Mouse (Mus musculus) heart, embryonic 11.5 days (tissue): ENCODE measurements around the gene Il1r2. TPM values are rescaled to one million over a fixed set of nuclear protein-coding genes. Genes with fewer than 3 reads are reported as not detected.

ENCODE experiments used
- ATAC-seq: fragments of 200-750 bp; cut with Nextera tagmentation; replicated peaks from 2 replicates; pipeline ENCODE4 v1.8.0; 2017; ENCODE audit warnings: moderate library complexity; ENCODE audit not compliant: insufficient number of reproducible peaks, low FRiP score, low TSS enrichment
- H3K27ac ChIP-seq: fragments of 300-500 bp; sonication (generic); 2 replicates; pipeline ENCODE4 v1.5.1; 2014; ENCODE audit warnings: mild to moderate bottlenecking, low read depth, low read length
- H3K27me3 ChIP-seq: fragments of 300-500 bp; sonication (generic); 2 replicates; pipeline ENCODE4 v1.6.1; 2014; ENCODE audit warnings: mild to moderate bottlenecking, low read length, mixed read lengths; ENCODE audit not compliant: control insufficient read depth, insufficient read depth
- H3K36me3 ChIP-seq: fragments of 300-500 bp; sonication (generic); 2 replicates; pipeline ENCODE4 v1.6.1; 2014; ENCODE audit warnings: mild to moderate bottlenecking, low read length, moderate library complexity, mixed read lengths; ENCODE audit not compliant: control insufficient read depth, insufficient read depth
- H3K4me1 ChIP-seq: fragments of 300-500 bp; sonication (generic); 2 replicates; pipeline ENCODE4 v1.6.1; 2014; ENCODE audit warnings: low read length; ENCODE audit not compliant: control insufficient read depth, insufficient read depth
- H3K4me2 ChIP-seq: fragments of 300-500 bp; sonication (generic); 2 replicates; pipeline ENCODE4 v1.6.1; 2014; ENCODE audit warnings: mild to moderate bottlenecking, moderate library complexity
- H3K4me3 ChIP-seq: fragments of 300-500 bp; sonication (generic); 2 replicates; pipeline ENCODE4 v1.5.1; 2014; ENCODE audit warnings: low read depth, low read length
- H3K9ac ChIP-seq: fragments of 300-500 bp; sonication (generic); 2 replicates; pipeline ENCODE4 v1.6.1; 2014; ENCODE audit warnings: mild to moderate bottlenecking, low read depth, low read length, moderate library complexity
- H3K9me3 ChIP-seq: fragments of 300-500 bp; sonication (generic); replicated peaks from 2 replicates; pipeline ENCODE4 v1.6.1; 2016; ENCODE audit warnings: low read length; ENCODE audit not compliant: control insufficient read depth
- WGBS: fragments of 180-500 bp; shearing (Covaris S2); extraction: QIAGEN DNeasy Blood & Tissue Kit; methylation state at CpG from one replicate; pipeline ENCODE4 v1.1.7; 2014; ENCODE audit not compliant: insufficient replicate concordance; 5-methylcytosine and 5-hydroxymethylcytosine counted together
- polyA plus RNA-seq: library from polyadenylated mRNA; unstranded; fragments of >200 nt; fragmentation: Nextera tagmentation; extraction: Ambion mirVana; gene quantifications from 2 replicates; pipeline ENCODE4 v1.2.1, GENCODE M21; 2014

Il1r2 gene
- 0.14 and 0.97 TPM in 2 replicates for polyA plus RNA-seq

DNA sequence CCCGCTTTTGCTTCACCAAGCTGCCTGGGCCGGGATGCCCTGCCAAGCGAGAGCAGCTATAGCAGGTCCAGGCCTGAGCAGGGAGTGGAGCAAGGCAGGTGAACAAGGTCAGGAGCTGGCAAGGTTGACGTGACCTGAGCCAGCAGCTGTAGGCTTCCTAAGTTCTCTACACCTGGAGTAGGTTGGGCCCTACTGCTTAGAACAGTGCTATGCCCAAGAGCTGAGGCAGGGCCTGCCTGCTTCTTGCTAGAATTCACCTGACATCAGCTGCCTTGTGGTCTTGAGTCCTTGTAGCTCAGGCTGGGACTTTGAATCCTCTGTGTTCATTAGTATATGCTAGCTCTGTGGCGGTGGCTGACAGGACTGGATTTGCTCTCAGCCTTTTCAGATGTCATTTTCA, at the start of gene Il1r2:
Gene Il1r2, plus strand, starts transcription at position 301 of the 400 bp plus-strand sequence.
- Histone ChIP-seq H3K4me3 (no peak within 1 kb of the TSS), H3K36me3 (no peaks in the 10 kb centered on the region), H3K4me1 (no peaks in the 10 kb centered on the region), H3K27me3 (no peaks in the 10 kb centered on the region), H3K9ac (no peak within 1 kb of the TSS), H3K4me2 (no peak within 1 kb of the TSS), H3K9me3 (no peaks in the 10 kb centered on the region), H3K27ac (no peak within 1 kb of the TSS)
- WGBS, result 83% methylated on average over 5 of the region's 5 CpGs
- ATAC-seq, result no peak

DNA sequence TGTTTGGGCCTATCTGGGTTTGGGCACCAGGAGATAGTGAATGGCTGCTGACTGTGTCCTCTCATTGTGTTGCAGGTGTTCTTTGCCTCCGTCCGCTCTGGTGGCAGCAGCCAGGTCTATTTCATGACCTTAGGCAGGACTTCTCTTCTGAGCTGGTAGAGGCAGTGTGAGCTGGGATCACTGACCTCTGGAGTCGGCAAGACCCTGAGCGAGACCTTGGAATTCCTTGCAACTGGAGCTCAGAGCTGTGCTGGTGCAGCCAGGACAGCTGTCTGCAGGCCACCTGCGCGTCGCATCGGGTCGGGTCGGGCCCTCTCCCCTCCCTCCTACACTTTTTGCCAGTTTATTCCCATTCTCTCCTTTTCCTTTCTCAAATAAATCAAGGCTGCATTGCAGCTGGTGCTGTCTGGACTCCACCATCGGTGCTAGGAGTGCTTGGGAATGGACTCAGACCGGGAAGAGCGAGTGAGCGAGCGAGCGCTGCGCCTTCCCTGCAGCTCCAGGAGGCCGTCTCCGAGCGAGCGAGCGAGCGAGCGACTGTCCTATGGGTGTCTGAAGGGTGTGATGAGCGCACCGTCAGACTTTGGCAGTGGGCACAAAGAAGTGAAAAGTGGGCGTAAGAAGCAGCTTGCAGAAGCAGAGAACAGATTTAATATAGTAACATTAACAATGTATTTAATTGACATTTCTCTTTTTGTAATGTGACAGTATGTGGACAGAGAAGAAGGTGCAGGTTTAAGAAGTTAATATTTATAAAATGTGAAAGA, 49.1 kb upstream of the Il1r2 start:
- Histone ChIP-seq H3K36me3 (peaks cover 39% of the 10 kb centered on the region), H3K4me2 (no peak overlapping the region), H3K4me1 (no peaks in the 10 kb centered on the region), H3K27ac (no peak overlapping the region), H3K4me3 (no peak overlapping the region), H3K9me3 (no peaks in the 10 kb centered on the region), H3K9ac (no peak overlapping the region), H3K27me3 (no peaks in the 10 kb centered on the region)
- 91% methylated on average over 27 of the region's 27 CpGs for WGBS
- ATAC-seq, result no peak

DNA sequence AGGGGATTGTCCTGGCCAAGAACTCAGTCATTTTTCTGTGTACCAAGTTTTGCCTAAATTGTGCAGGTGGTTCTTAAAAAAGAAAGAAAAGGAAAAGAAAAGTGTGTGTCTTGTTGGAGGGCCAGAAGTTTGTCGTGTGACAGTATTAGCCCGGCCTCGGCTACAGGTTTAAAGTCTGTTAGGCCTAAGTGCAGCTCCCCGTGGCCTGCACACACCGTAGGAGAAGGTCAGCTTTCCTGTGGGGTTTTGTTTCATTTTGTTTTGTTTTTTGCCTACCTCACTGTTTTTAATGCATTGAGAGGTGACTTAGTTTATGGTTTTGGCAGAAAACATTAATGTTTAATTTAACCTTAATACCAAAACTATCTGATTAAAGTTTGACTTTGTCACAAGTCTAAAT, 48.5 kb upstream of the Il1r2 start:
- no peak for ATAC-seq
- no peak overlapping the region for H3K4me3 ChIP-seq
- no peak overlapping the region for H3K9ac ChIP-seq
- no peak overlapping the region for H3K27ac ChIP-seq
- no peaks in the 10 kb centered on the region for H3K9me3 ChIP-seq
- 90% methylated on average over 5 of the region's 5 CpGs for WGBS
- H3K4me1 ChIP-seq, result no peaks in the 10 kb centered on the region
- H3K36me3 ChIP-seq, result peaks cover 38% of the 10 kb centered on the region
- no peak overlapping the region for H3K4me2 ChIP-seq
- H3K27me3 ChIP-seq, result no peaks in the 10 kb centered on the region

DNA sequence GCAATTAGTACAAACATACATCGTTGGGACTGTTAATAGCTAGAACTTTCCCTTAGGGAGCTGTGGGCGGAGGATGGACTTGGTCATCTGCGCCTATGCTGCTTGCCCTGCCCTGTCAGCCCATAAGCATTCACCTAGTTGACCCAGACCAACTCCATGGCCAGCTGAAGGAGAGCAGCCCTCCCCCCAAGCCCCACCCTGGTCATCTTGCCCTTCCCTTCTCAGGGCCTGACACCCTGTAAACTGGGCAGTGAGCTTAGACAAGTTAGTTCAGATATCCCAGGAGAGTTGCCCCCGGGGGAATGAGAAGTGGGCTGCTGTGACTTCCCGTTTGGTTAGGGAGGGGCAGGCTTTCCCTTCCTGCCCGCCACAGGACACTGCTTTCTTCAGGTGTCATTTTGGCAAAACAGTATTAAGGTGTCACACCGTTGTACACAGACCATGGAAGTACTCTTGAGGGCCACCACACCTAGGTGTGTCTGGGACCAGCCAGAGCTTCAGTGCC, 46.7 kb upstream of the Il1r2 start:
- ATAC-seq, result no peak
- H3K9me3 ChIP-seq, result no peaks in the 10 kb centered on the region
- WGBS, result 81% methylated on average over 7 of the region's 7 CpGs
- H3K4me2 ChIP-seq, result no peak overlapping the region
- no peak overlapping the region for H3K9ac ChIP-seq
- H3K27ac ChIP-seq, result no peak overlapping the region
- peaks cover 32% of the 10 kb centered on the region for H3K36me3 ChIP-seq
- no peaks in the 10 kb centered on the region for H3K27me3 ChIP-seq
- no peaks in the 10 kb centered on the region for H3K4me1 ChIP-seq
- H3K4me3 ChIP-seq, result no peak overlapping the region

DNA sequence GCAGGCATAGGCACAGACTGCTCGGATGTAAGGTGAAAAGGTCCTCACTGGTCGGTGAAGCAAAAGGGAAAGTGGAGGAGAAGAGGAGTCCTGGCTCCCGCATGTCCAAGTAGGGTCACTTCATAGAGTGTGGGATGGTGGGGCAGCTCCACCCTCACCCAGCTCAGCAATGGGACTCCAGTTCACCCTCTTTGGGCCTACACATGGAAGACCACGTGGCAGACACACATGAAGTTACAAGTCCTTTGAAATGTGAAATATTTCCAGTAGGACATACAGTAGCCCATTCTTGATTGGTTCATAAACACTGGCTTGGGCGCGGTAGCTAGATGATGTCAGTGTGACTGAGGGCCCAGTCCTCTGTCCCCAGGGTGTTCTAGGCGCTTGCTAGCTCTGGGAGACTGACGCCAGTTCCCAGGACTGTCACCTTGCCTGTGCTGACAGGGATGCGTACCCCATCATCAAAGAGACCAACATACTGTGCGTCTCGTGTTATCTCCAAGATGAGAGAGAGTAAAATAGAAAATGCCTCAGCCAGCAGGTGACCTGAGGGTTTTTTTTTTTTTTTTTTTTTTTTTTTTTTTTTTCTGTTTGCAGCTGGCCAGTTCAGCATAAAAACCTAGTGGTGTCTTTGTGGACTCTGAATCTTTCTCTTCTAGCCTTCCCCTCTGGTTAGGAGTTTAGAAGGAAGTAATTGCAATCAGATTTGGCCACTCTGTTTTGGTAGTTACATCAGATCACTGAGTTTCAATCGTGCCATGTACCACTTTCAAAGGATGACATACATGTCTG, 45.5 kb upstream of the Il1r2 start:
- Histone ChIP-seq H3K9me3 (no peaks in the 10 kb centered on the region), H3K4me3 (no peak overlapping the region), H3K27me3 (no peaks in the 10 kb centered on the region), H3K36me3 (peaks cover 22% of the 10 kb centered on the region), H3K9ac (no peak overlapping the region), H3K4me1 (no peaks in the 10 kb centered on the region), H3K27ac (no peak overlapping the region), H3K4me2 (no peak overlapping the region)
- ATAC-seq, result no peak
- WGBS, result 74% methylated on average over 12 of the region's 12 CpGs

DNA sequence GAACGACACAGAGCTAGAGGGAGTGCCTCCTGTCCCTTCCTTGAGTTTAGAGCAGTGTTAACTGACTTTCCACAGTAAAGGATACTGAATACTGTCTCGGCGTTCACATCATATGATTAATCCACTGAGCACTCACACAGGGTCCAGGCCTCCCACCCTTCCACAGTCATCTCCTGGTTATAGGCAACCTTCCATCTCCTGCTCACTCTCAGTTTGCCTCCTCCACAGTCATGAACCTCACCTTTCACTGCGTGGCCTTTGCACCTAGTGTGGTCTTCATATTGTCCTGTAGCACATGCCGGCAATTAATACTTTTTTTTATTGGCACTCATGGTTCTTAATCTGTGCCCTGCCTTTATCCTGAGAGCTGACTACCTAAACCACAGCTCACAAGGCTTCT, 44.3 kb upstream of the Il1r2 start:
- no peaks in the 10 kb centered on the region for H3K9me3 ChIP-seq
- H3K36me3 ChIP-seq, result peaks cover 16% of the 10 kb centered on the region
- no peak overlapping the region for H3K9ac ChIP-seq
- no peak overlapping the region for H3K27ac ChIP-seq
- H3K4me1 ChIP-seq, result peaks cover 6% of the 10 kb centered on the region
- WGBS, result 85% methylated on average over 5 of the region's 5 CpGs
- ATAC-seq, result no peak
- H3K27me3 ChIP-seq, result no peaks in the 10 kb centered on the region
- H3K4me2 ChIP-seq, result no peak overlapping the region
- H3K4me3 ChIP-seq, result no peak overlapping the region

DNA sequence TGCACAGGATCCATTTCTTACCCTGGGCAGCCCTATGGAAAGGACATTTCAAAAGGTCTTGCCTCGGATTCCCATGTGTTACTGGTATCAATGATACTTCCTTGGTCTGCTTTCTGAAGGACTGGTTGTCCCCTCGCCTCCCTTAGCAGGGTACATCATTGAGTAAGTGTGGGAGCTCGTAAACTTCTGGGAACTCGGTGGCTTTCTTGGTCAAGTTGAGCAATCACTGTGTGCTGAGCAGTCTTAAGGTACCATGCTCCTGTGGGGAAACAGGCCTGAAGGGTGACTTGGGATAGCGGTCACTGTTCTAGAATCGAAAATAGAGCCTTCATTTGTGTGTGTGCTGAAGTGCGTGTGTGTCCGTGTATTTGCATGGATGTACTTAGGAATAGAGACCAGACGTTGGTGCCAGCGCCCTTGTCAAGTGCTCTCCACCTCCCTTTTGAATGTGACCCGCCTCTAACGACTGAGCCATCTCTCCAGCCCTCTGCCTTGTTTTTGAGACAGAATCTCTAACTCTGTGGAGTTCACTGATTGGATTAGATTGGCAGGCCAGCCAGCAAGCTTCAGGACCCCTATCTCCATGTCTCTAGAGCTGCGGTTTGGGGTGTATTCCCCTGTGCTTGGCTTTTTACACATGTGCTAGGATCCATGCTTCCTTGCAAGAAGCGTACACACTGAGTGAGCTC, 43.4 kb upstream of the Il1r2 start:
- no peak overlapping the region for H3K9ac ChIP-seq
- H3K27me3 ChIP-seq, result no peaks in the 10 kb centered on the region
- ATAC-seq, result no peak
- H3K4me1 ChIP-seq, result peaks cover 6% of the 10 kb centered on the region
- 80% methylated on average over 14 of the region's 14 CpGs for WGBS
- H3K36me3 ChIP-seq, result peaks cover 12% of the 10 kb centered on the region
- H3K4me2 ChIP-seq, result no peak overlapping the region
- H3K4me3 ChIP-seq, result no peak overlapping the region
- H3K9me3 ChIP-seq, result no peaks in the 10 kb centered on the region
- H3K27ac ChIP-seq, result no peak overlapping the region

DNA sequence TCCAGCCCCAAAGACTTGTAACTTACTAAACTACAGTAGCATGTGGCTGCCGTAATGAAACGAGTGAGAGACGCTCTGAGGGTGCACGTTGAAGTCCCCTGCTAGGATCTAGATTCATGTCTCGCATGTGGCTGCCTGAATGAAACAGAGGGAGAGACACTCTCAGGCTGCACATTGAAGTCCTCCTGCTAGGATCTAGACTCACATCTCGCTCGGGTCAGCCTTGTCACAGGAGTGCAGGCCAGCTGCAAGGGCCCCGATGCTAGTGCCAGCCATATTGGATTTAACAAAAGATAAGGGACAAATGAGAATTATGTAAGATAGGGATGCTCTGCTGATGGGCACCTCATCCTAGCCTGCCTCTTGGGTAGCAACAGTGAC, 42.9 kb upstream of the Il1r2 start:
- no peak overlapping the region for H3K27ac ChIP-seq
- ATAC-seq, result no peak
- peaks cover 6% of the 10 kb centered on the region for H3K4me1 ChIP-seq
- no peaks in the 10 kb centered on the region for H3K9me3 ChIP-seq
- 87% methylated on average over 8 of the region's 8 CpGs for WGBS
- H3K4me2 ChIP-seq, result no peak overlapping the region
- H3K4me3 ChIP-seq, result no peak overlapping the region
- H3K9ac ChIP-seq, result no peak overlapping the region
- peaks cover 9% of the 10 kb centered on the region for H3K36me3 ChIP-seq
- no peaks in the 10 kb centered on the region for H3K27me3 ChIP-seq
